In the genomic region with DNA sequence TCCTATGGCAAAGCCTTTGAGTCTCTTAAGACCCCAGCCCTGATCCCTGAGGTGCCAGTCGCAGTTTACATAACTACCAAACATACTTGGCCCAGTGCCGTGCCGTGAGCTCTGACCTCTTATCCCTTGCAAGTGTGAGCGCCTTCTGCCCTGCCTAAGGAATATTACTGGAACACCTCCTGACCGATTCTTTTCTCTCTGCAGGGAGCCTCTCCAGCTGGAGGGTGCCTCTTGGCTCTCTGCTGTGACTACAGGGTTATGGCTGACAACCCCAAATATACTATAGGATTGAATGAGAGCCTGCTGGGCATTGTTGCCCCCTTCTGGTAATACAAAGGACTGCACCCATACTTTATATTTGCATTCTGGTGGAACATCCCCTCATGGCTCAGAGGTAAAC, we compare ENCODE assay signal across 9 mouse cellular contexts. TPM values are rescaled to one million over a fixed set of nuclear protein-coding genes. Genes with fewer than 3 reads are reported as not detected.
DNase-seq lines count a peak whose midpoint lies in the region; ATAC-seq and TF ChIP-seq lines count a peak whose summit lies in the region.
"Had no signal": no experiment of that assay in that cellular context is flagged by ENCODE, and none has a peak within 500 bp of the region (broad histone marks: within the 10 kb centered on the region; RNA-seq: fewer than 3 reads in every experiment).

No protein-coding gene starts in this region.

- H3K9me3 ChIP-seq in midbrain, embryonic 10.5 days (replicated peaks), result no peaks in the 10 kb centered on the region
- H3K9me3 ChIP-seq in midbrain, embryonic 15.5 days, result no peaks in the 10 kb centered on the region
- H3K9me3 ChIP-seq in forebrain, embryonic 15.5 days, result no peaks in the 10 kb centered on the region
- no peaks in the 10 kb centered on the region for H3K9me3 ChIP-seq in midbrain, embryonic 16.5 days (replicated peaks; ENCODE audit: control insufficient read depth, low read length, poor library complexity, severe bottlenecking)
- H3K9me3 ChIP-seq: megakaryocyte, embryonic 14.5 days had no signal

- peaks cover 90% of the 10 kb centered on the region for H3K36me3 ChIP-seq in midbrain, embryonic 10.5 days
- peaks cover 20% of the 10 kb centered on the region for H3K36me3 ChIP-seq in midbrain, embryonic 15.5 days (replicated peaks)
- H3K36me3 ChIP-seq in forebrain, embryonic 15.5 days, result peaks cover 29% of the 10 kb centered on the region
- peaks cover 10% of the 10 kb centered on the region for H3K36me3 ChIP-seq in midbrain, embryonic 16.5 days (ENCODE audit: control insufficient read depth, insufficient read depth, low read length)

- H3K4me2 ChIP-seq in midbrain, embryonic 15.5 days, result no peak overlapping the region
- no peak overlapping the region for H3K4me2 ChIP-seq in forebrain, embryonic 15.5 days (replicated peaks)
- no peak overlapping the region for H3K4me2 ChIP-seq in midbrain, embryonic 16.5 days (ENCODE audit: low read length)

- H3K4me3 ChIP-seq in midbrain, embryonic 10.5 days, result no peak overlapping the region
- H3K4me3 ChIP-seq in midbrain, embryonic 15.5 days, result no peak overlapping the region
- no peak overlapping the region for H3K4me3 ChIP-seq in forebrain, embryonic 15.5 days
- H3K4me3 ChIP-seq in midbrain, embryonic 16.5 days (ENCODE audit: low read depth, low read length), result no peak overlapping the region
- H3K4me3 ChIP-seq: megakaryocyte, embryonic 14.5 days had no signal

- TF ChIP-seq POLR2A in brain, embryonic 14.5 days (IDR thresholded peaks at IDR 0.05; ENCODE audit: borderline replicate concordance, extremely low read depth, insufficient read depth, insufficient read length, poor library complexity, severe bottlenecking), result no peak

- H3K27me3 ChIP-seq in midbrain, embryonic 10.5 days (ENCODE audit: low read depth, poor library complexity, severe bottlenecking), result no peaks in the 10 kb centered on the region
- no peaks in the 10 kb centered on the region for H3K27me3 ChIP-seq in midbrain, embryonic 15.5 days (replicated peaks)
- H3K27me3 ChIP-seq in forebrain, embryonic 15.5 days, result no peaks in the 10 kb centered on the region
- H3K27me3 ChIP-seq in midbrain, embryonic 16.5 days (ENCODE audit: control insufficient read depth, insufficient read depth, low read depth, low read length), result no peaks in the 10 kb centered on the region
- H3K27me3 ChIP-seq: megakaryocyte, embryonic 14.5 days had no signal

- peak; percentile 67 for TF ChIP-seq CTCF in brain, embryonic 14.5 days (IDR thresholded peaks at IDR 0.05; ENCODE audit: borderline replicate concordance, extremely low read depth, insufficient read depth, insufficient read length)

- WGBS in midbrain, embryonic 10.5 days, result 78% methylated on average over 5 of the region's 5 CpGs
- WGBS in midbrain, embryonic 15.5 days, result 75% methylated on average over 5 of the region's 5 CpGs
- WGBS in forebrain, embryonic 15.5 days, result 71% methylated on average over 5 of the region's 5 CpGs
- 76% methylated on average over 5 of the region's 5 CpGs for WGBS in midbrain, embryonic 16.5 days

- no peak; the same call in 1 of the 2 replicates for ATAC-seq in midbrain, embryonic 15.5 days (replicated peaks)
- ATAC-seq in forebrain, embryonic 15.5 days (replicated peaks), result peak; percentile 48
- ATAC-seq in midbrain, embryonic 16.5 days, result peak; percentile 43; the same call in 1 of the 2 replicates

- H3K9ac ChIP-seq in midbrain, embryonic 15.5 days, result no peak overlapping the region
- no peak overlapping the region for H3K9ac ChIP-seq in forebrain, embryonic 15.5 days (replicated peaks)
- no peak overlapping the region for H3K9ac ChIP-seq in midbrain, embryonic 16.5 days (ENCODE audit: low read depth, low read length)

- H3K27ac ChIP-seq in midbrain, embryonic 10.5 days (replicated peaks), result no peak overlapping the region
- no peak overlapping the region for H3K27ac ChIP-seq in midbrain, embryonic 15.5 days
- H3K27ac ChIP-seq in forebrain, embryonic 15.5 days (replicated peaks), result no peak overlapping the region
- H3K27ac ChIP-seq in midbrain, embryonic 16.5 days (ENCODE audit: low read length), result no peak overlapping the region

- DNase-seq in midbrain, embryonic 10.5 days (ENCODE audit: low spot score), result peak; percentile 34
- peak; percentile 53 for DNase-seq in brain, embryonic 14.5 days (ENCODE audit: low read depth)
- peak; percentile 32 to 59 for DNase-seq in kidney, postnatal 25 days
- no peak for DNase-seq in adrenal gland, adult 18-20 months (ENCODE audit: low spot score in 2 of 2)
- DNase-seq in gastrocnemius, postnatal 4 days (ENCODE audit: low spot score in 2 of 2), result no peak

- H3K4me1 ChIP-seq in midbrain, embryonic 10.5 days, result no peaks in the 10 kb centered on the region
- no peaks in the 10 kb centered on the region for H3K4me1 ChIP-seq in midbrain, embryonic 15.5 days
- no peaks in the 10 kb centered on the region for H3K4me1 ChIP-seq in forebrain, embryonic 15.5 days
- H3K4me1 ChIP-seq in midbrain, embryonic 16.5 days (ENCODE audit: control insufficient read depth, insufficient read depth, low read length), result no peaks in the 10 kb centered on the region
- H3K4me1 ChIP-seq: megakaryocyte, embryonic 14.5 days had no signal

RNA-seq across cellular contexts. Expression of a gene that starts 5.9 kb away (rescaled TPM):
- 2.7 and 3.4 TPM in 2 replicates for polyA plus RNA-seq in midbrain, embryonic 10.5 days (2016; fragmentation: Nextera tagmentation; extraction: Ambion mirVana)
- polyA plus RNA-seq in midbrain, embryonic 15.5 days (2015; fragmentation: Nextera tagmentation; extraction: Ambion mirVana), result 7.3 and 9.6 TPM in 2 replicates
- polyA plus RNA-seq in brain, embryonic 14.5 days (2012; rRNA removed), result 27.1 and 34.3 TPM in 2 replicates
- polyA plus RNA-seq in forebrain, embryonic 15.5 days (2015; fragmentation: Nextera tagmentation; extraction: Ambion mirVana), result 5.7 and 6.6 TPM in 2 replicates
- polyA plus RNA-seq in midbrain, embryonic 16.5 days (2015; fragmentation: Nextera tagmentation; extraction: Ambion mirVana), result 7.9 and 9.9 TPM in 2 replicates
- 1 to 10 TPM; 2.8 to 4.0 TPM for total RNA-seq in adrenal gland, adult 18-20 months (2021)
- total RNA-seq in gastrocnemius, postnatal 4 days (2021), result 1 to 10 TPM; 1.9 TPM

RNA-seq across cellular contexts. Expression of a gene that starts 10.6 kb away (rescaled TPM):
- 78.8 and 82.4 TPM in 2 replicates for polyA plus RNA-seq in midbrain, embryonic 10.5 days (2016; fragmentation: Nextera tagmentation; extraction: Ambion mirVana)
- 35.4 and 36.4 TPM in 2 replicates for polyA plus RNA-seq in midbrain, embryonic 15.5 days (2015; fragmentation: Nextera tagmentation; extraction: Ambion mirVana)
- 28.7 and 29.6 TPM in 2 replicates for polyA plus RNA-seq in brain, embryonic 14.5 days (2012; rRNA removed)
- polyA plus RNA-seq in forebrain, embryonic 15.5 days (2015; fragmentation: Nextera tagmentation; extraction: Ambion mirVana), result 40.7 and 42.8 TPM in 2 replicates
- polyA plus RNA-seq in midbrain, embryonic 16.5 days (2015; fragmentation: Nextera tagmentation; extraction: Ambion mirVana), result 34.2 and 34.4 TPM in 2 replicates
- 100 to 1,000 TPM; 249 to 330 TPM for total RNA-seq in adrenal gland, adult 18-20 months (2021)
- 100 to 1,000 TPM; 117 to 133 TPM for total RNA-seq in gastrocnemius, postnatal 4 days (2021)

RNA-seq across cellular contexts. Expression of a gene that starts 22.7 kb away (rescaled TPM):
- 454 and 468 TPM in 2 replicates for polyA plus RNA-seq in midbrain, embryonic 10.5 days (2016; fragmentation: Nextera tagmentation; extraction: Ambion mirVana)
- 364 and 368 TPM in 2 replicates for polyA plus RNA-seq in midbrain, embryonic 15.5 days (2015; fragmentation: Nextera tagmentation; extraction: Ambion mirVana)
- 395 and 451 TPM in 2 replicates for polyA plus RNA-seq in brain, embryonic 14.5 days (2012; rRNA removed)
- 360 and 364 TPM in 2 replicates for polyA plus RNA-seq in forebrain, embryonic 15.5 days (2015; fragmentation: Nextera tagmentation; extraction: Ambion mirVana)
- 357 and 365 TPM in 2 replicates for polyA plus RNA-seq in midbrain, embryonic 16.5 days (2015; fragmentation: Nextera tagmentation; extraction: Ambion mirVana)
- 10 to 100 TPM; 61.1 to 82.0 TPM for total RNA-seq in adrenal gland, adult 18-20 months (2021)
- 10 to 100 TPM; 83.7 to 93.6 TPM for total RNA-seq in gastrocnemius, postnatal 4 days (2021)

RNA-seq across cellular contexts. Expression of a gene that starts 33.1 kb away (rescaled TPM):
- 36.2 and 42.9 TPM in 2 replicates for polyA plus RNA-seq in midbrain, embryonic 10.5 days (2016; fragmentation: Nextera tagmentation; extraction: Ambion mirVana)
- polyA plus RNA-seq in midbrain, embryonic 15.5 days (2015; fragmentation: Nextera tagmentation; extraction: Ambion mirVana), result 53.1 and 55.6 TPM in 2 replicates
- polyA plus RNA-seq in brain, embryonic 14.5 days (2012; rRNA removed), result 89.5 and 99.5 TPM in 2 replicates
- 44.0 and 44.9 TPM in 2 replicates for polyA plus RNA-seq in forebrain, embryonic 15.5 days (2015; fragmentation: Nextera tagmentation; extraction: Ambion mirVana)
- 46.4 and 50.2 TPM in 2 replicates for polyA plus RNA-seq in midbrain, embryonic 16.5 days (2015; fragmentation: Nextera tagmentation; extraction: Ambion mirVana)
- 10 to 100 TPM; 21.9 to 23.1 TPM for total RNA-seq in adrenal gland, adult 18-20 months (2021)
- 10 to 100 TPM; 18.0 to 20.7 TPM for total RNA-seq in gastrocnemius, postnatal 4 days (2021)

RNA-seq across cellular contexts. Expression of a gene that starts 33.2 kb away (rescaled TPM):
- 76.4 and 83.5 TPM in 2 replicates for polyA plus RNA-seq in midbrain, embryonic 10.5 days (2016; fragmentation: Nextera tagmentation; extraction: Ambion mirVana)
- 63.7 and 67.1 TPM in 2 replicates for polyA plus RNA-seq in midbrain, embryonic 15.5 days (2015; fragmentation: Nextera tagmentation; extraction: Ambion mirVana)
- polyA plus RNA-seq in brain, embryonic 14.5 days (2012; rRNA removed), result 49.6 and 52.2 TPM in 2 replicates
- polyA plus RNA-seq in forebrain, embryonic 15.5 days (2015; fragmentation: Nextera tagmentation; extraction: Ambion mirVana), result 51.0 and 54.0 TPM in 2 replicates
- 64.2 and 70.2 TPM in 2 replicates for polyA plus RNA-seq in midbrain, embryonic 16.5 days (2015; fragmentation: Nextera tagmentation; extraction: Ambion mirVana)
- total RNA-seq in adrenal gland, adult 18-20 months (2021), result 10 to 100 TPM; 85.8 to 86.4 TPM
- total RNA-seq in gastrocnemius, postnatal 4 days (2021), result 10 to 100 TPM; 34.6 to 37.4 TPM

Comparison
In these comparisons a context has a peak if more than half of its experiments do, and no peak if none do; other contexts are left out.
1. DNase-seq: peak in midbrain, embryonic 10.5 days (single experiment), brain, embryonic 14.5 days (single experiment) and kidney, postnatal 25 days (2 of 2); none in adrenal gland, adult 18-20 months (0 of 2) and gastrocnemius, postnatal 4 days (0 of 2).